Mouse (Mus musculus): Measurements from ENCODE around the gene Yy2.

DNA sequence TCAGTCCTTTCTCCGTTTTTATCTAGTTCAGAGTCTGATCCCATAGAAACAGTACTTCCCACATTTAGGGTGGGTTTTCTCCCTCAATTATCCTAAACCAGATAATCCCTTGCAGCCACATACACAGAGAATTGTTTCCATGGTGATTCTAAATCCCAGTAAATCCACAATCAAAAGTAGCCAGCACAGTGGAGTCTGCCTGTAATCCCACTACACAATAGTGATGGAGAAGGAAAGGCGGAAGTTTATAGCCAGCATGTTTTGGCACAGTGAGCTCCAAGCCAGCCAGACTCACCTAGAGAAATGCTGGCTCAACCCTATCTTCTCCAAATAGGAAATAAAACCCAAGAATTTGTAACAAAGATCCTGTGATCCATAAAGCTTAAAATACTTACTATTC is 25.8 kb upstream of the Yy2 start:
- TF ChIP-seq GATA1 (IDR thresholded peaks at IDR 0.05; ENCODE audit: low read length) (no peak), TAL1 (IDR thresholded peaks at IDR 0.05; ENCODE audit: low read length) (no peak)
